Mouse (Mus musculus): ENCODE results near the gene Ispd. TPM values are rescaled to one million over a fixed set of nuclear protein-coding genes. Genes with fewer than 3 reads are reported as not detected.

The Ispd gene
- polyA plus RNA-seq, 1 experiment from 2014 or later = 9.9 TPM

Other genes starting within 250 kb of the Ispd start
- 24.1 and 27.0 TPM in 2 replicates for gene Ankmy2, start 224.3 kb upstream of the Ispd start, polyA plus RNA-seq (2016; fragmentation: Nextera tagmentation; extraction: Ambion mirVana)
- gene Bzw2, start 223.4 kb upstream of the Ispd start, polyA plus RNA-seq (2016; fragmentation: Nextera tagmentation; extraction: Ambion mirVana) = 222 and 241 TPM in 2 replicates
- not detected in 2 replicates for gene Lrrc72, start 128.1 kb upstream of the Ispd start, polyA plus RNA-seq (2016; fragmentation: Nextera tagmentation; extraction: Ambion mirVana)
- gene Sostdc1, start 67.3 kb upstream of the Ispd start, polyA plus RNA-seq (2016; fragmentation: Nextera tagmentation; extraction: Ambion mirVana) = 1.4 and 4.9 TPM in 2 replicates
- 0.62 and 0.88 TPM in 2 replicates for gene D630036H23Rik, start 731 bp downstream of the Ispd start, polyA plus RNA-seq (2016; fragmentation: Nextera tagmentation; extraction: Ambion mirVana)